Mouse (Mus musculus) central nervous system, embryonic 14 days (tissue): ENCODE measurements around the gene Cryaa. TPM values are rescaled to one million over a fixed set of nuclear protein-coding genes. Genes with fewer than 3 reads are reported as not detected.

Experiments
- polyA plus RNA-seq: library from polyadenylated mRNA; depleted of rRNA; stranded (reverse); fragments of >200 nt; gene quantifications from 2 replicates; pipeline ENCODE4 v1.2.3, GENCODE M21; 2012; rRNA removed

Gene Cryaa
- not detected in 2 replicates for polyA plus RNA-seq

GRCm38 (mm10) chr17:31677507-31677906 lies at the start of gene Cryaa:
Gene Cryaa, plus strand, starts transcription at chr17:31677807.

GRCm38 (mm10) chr17:31636942-31637811 lies 40.4 kb upstream of the Cryaa start, which contains the start of gene Cbs:
Gene Cbs, minus strand, starts transcription at chr17:31637238.

GRCm38 (mm10) chr17:31658468-31659185 lies 19.0 kb upstream of the Cryaa start, which contains the start of gene U2af1:
Gene U2af1, minus strand, starts transcription at chr17:31658892.

Other genes starting within 250 kb of the Cryaa start
- gene Wdr4, start 157.8 kb upstream of the Cryaa start, polyA plus RNA-seq: 43.9 and 46.3 TPM in 2 replicates
- gene Ndufv3, start 157.7 kb upstream of the Cryaa start, polyA plus RNA-seq: 148 and 173 TPM in 2 replicates
- 30.8 and 34.1 TPM in 2 replicates for gene Pknox1, start 113.1 kb upstream of the Cryaa start, polyA plus RNA-seq
- 6.3 and 7.1 TPM in 2 replicates for gene Cbs, start 40.6 kb upstream of the Cryaa start, polyA plus RNA-seq
- 291 and 292 TPM in 2 replicates for gene U2af1, start 18.9 kb upstream of the Cryaa start, polyA plus RNA-seq
- gene Sik1, start 178.0 kb downstream of the Cryaa start, polyA plus RNA-seq: 17.1 and 17.2 TPM in 2 replicates